Mouse (Mus musculus): ENCODE measurements around the gene Ranbp3l.

Ranbp3l gene

GRCm38 (mm10) chr15:9070912-9071555, 103.3 kb downstream of the Ranbp3l start, which contains the start of gene Nadk2:
Nadk2 (plus strand) TSS chr15:9071260.
- DNase-seq (ENCODE audit: low spot score), result peak; percentile 98

GRCm38 (mm10) chr15:9071556-9072544, 104.1 kb downstream of the Ranbp3l start:
- DNase-seq (ENCODE audit: low spot score), result peak; percentile 64

GRCm38 (mm10) chr15:9072630-9073029, 104.9 kb downstream of the Ranbp3l start:
- no peak for DNase-seq (ENCODE audit: low spot score)

GRCm38 (mm10) chr15:9073067-9073608, 105.4 kb downstream of the Ranbp3l start:
- DNase-seq (ENCODE audit: low spot score), result no peak

- no peak for DNase-seq (ENCODE audit: low spot score)
Measured at GRCm38 (mm10) chr15:9073684-9074083, 105.9 kb downstream of the Ranbp3l start.

- no peak for DNase-seq (ENCODE audit: low spot score)
Measured at GRCm38 (mm10) chr15:9074139-9074538, 106.4 kb downstream of the Ranbp3l start.

GRCm38 (mm10) chr15:9074671-9075070, 106.9 kb downstream of the Ranbp3l start:
- no peak for DNase-seq (ENCODE audit: low spot score)

- DNase-seq (ENCODE audit: low spot score), result no peak
Measured at GRCm38 (mm10) chr15:9075608-9076200, 108.0 kb downstream of the Ranbp3l start.

- no peak for DNase-seq (ENCODE audit: low spot score)
Measured at GRCm38 (mm10) chr15:9078481-9079300, 110.9 kb downstream of the Ranbp3l start.

GRCm38 (mm10) chr15:9079626-9080025, 111.9 kb downstream of the Ranbp3l start:
- DNase-seq (ENCODE audit: low spot score), result no peak

- no peak for DNase-seq (ENCODE audit: low spot score)
Measured at GRCm38 (mm10) chr15:9080206-9080605, 112.5 kb downstream of the Ranbp3l start.

- DNase-seq (ENCODE audit: low spot score), result no peak
Measured at GRCm38 (mm10) chr15:9081294-9081693, 113.5 kb downstream of the Ranbp3l start.

- no peak for DNase-seq (ENCODE audit: low spot score)
Measured at GRCm38 (mm10) chr15:9082753-9083152, 115.0 kb downstream of the Ranbp3l start.

- no peak for DNase-seq (ENCODE audit: low spot score)
Measured at GRCm38 (mm10) chr15:9086813-9087212, 119.1 kb downstream of the Ranbp3l start.

GRCm38 (mm10) chr15:9087421-9087820, 119.7 kb downstream of the Ranbp3l start:
- DNase-seq (ENCODE audit: low spot score), result no peak

- no peak for DNase-seq (ENCODE audit: low spot score)
Measured at GRCm38 (mm10) chr15:9087895-9088682, 120.3 kb downstream of the Ranbp3l start.

- no peak for DNase-seq (ENCODE audit: low spot score)
Measured at GRCm38 (mm10) chr15:9088683-9089072, 120.9 kb downstream of the Ranbp3l start.

- DNase-seq (ENCODE audit: low spot score), result no peak
Measured at GRCm38 (mm10) chr15:9089136-9089720, 121.5 kb downstream of the Ranbp3l start.

GRCm38 (mm10) chr15:9090662-9091061, 122.9 kb downstream of the Ranbp3l start:
- no peak for DNase-seq (ENCODE audit: low spot score)
